Mouse (Mus musculus): ENCODE results near the gene Tfam. TPM values are rescaled to one million over a fixed set of nuclear protein-coding genes. Genes with fewer than 3 reads are reported as not detected.

Tfam gene
- polyA plus RNA-seq, 1 experiment from 2014 or later, result 33.4 TPM

GRCm38 (mm10) chr10:71215996-71216395 is 22.1 kb downstream of the Tfam start:
- Histone ChIP-seq H3K9ac (replicated peaks) (no peak overlapping the region), H3K27ac (ENCODE audit: low read depth) (no peak overlapping the region), H3K27me3 (ENCODE audit: insufficient read depth, low read length) (no peaks in the 10 kb centered on the region), H3K4me3 (ENCODE audit: low read depth, low read length) (no peak overlapping the region), H3K4me1 (ENCODE audit: insufficient read depth) (no peaks in the 10 kb centered on the region), H3K4me2 (ENCODE audit: low read depth, low read length) (no peak overlapping the region), H3K36me3 (replicated peaks; ENCODE audit: insufficient read depth, low read length) (no peaks in the 10 kb centered on the region), H3K9me3 (ENCODE audit: low read length) (no peaks in the 10 kb centered on the region)
- ATAC-seq, result no peak
- TF ChIP-seq CTCF (IDR thresholded peaks at IDR 0.05; ENCODE audit: low read depth) (no peak), EP300 (IDR thresholded peaks at IDR 0.05; ENCODE audit: low read depth) (no peak)
- DNase-seq, result no peak
- 68% methylated on average over 9 of the region's 9 CpGs for WGBS (ENCODE audit: insufficient replicate concordance)

DNA sequence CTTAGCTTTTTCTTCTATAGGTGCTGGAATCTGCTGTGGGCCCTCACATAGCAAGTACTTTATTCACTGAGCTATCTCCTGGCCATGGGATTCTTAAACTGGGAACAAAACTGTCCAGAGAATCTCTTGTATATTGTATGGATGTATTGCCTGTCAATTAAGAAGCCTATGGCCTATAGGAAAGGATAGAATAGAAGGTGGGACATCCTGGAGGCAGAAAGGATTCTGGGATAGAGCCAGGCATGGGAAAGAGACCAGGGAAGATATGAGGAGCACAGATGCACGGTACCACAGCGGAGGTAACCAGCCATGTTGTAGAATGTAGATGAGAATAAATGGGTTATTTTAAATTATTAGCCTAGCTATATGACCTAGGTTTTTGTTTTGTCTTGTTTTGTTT is 36.6 kb downstream of the Tfam start:
- TF ChIP-seq CTCF (IDR thresholded peaks at IDR 0.05; ENCODE audit: low read depth) (no peak), EP300 (IDR thresholded peaks at IDR 0.05; ENCODE audit: low read depth) (no peak)
- WGBS (ENCODE audit: insufficient replicate concordance), result 72% methylated on average over 2 of the region's 2 CpGs
- Histone ChIP-seq H3K4me1 (ENCODE audit: insufficient read depth) (no peaks in the 10 kb centered on the region), H3K36me3 (replicated peaks; ENCODE audit: insufficient read depth, low read length) (no peaks in the 10 kb centered on the region), H3K27ac (ENCODE audit: low read depth) (no peak overlapping the region), H3K4me3 (ENCODE audit: low read depth, low read length) (no peak overlapping the region), H3K9ac (replicated peaks) (no peak overlapping the region), H3K27me3 (ENCODE audit: insufficient read depth, low read length) (no peaks in the 10 kb centered on the region), H3K4me2 (ENCODE audit: low read depth, low read length) (no peak overlapping the region), H3K9me3 (ENCODE audit: low read length) (no peaks in the 10 kb centered on the region)
- DNase-seq, result no peak
- ATAC-seq, result no peak

- H3K9ac ChIP-seq (replicated peaks), result no peak overlapping the region
- no peaks in the 10 kb centered on the region for H3K27me3 ChIP-seq (ENCODE audit: insufficient read depth, low read length)
- H3K27ac ChIP-seq (ENCODE audit: low read depth), result no peak overlapping the region
- H3K4me1 ChIP-seq (ENCODE audit: insufficient read depth), result no peaks in the 10 kb centered on the region
- H3K4me3 ChIP-seq (ENCODE audit: low read depth, low read length), result no peak overlapping the region
- no peaks in the 10 kb centered on the region for H3K9me3 ChIP-seq (ENCODE audit: low read length)
- ATAC-seq (no peak), DNase-seq (no peak)
- no peak overlapping the region for H3K4me2 ChIP-seq (ENCODE audit: low read depth, low read length)
- TF ChIP-seq CTCF (IDR thresholded peaks at IDR 0.05; ENCODE audit: low read depth) (no peak), EP300 (IDR thresholded peaks at IDR 0.05; ENCODE audit: low read depth) (no peak)
- 58% methylated on average over 5 of the region's 5 CpGs for WGBS (ENCODE audit: insufficient replicate concordance)
- no peaks in the 10 kb centered on the region for H3K36me3 ChIP-seq (replicated peaks; ENCODE audit: insufficient read depth, low read length)
These were observed 37.1 kb downstream of the Tfam start for GRCm38 (mm10) chr10:71200964-71201363.

- H3K36me3 ChIP-seq (replicated peaks; ENCODE audit: insufficient read depth, low read length), result no peaks in the 10 kb centered on the region
- no peaks in the 10 kb centered on the region for H3K4me1 ChIP-seq (ENCODE audit: insufficient read depth)
- TF ChIP-seq CTCF (IDR thresholded peaks at IDR 0.05; ENCODE audit: low read depth) (no peak), EP300 (IDR thresholded peaks at IDR 0.05; ENCODE audit: low read depth) (no peak)
- ATAC-seq, result no peak
- H3K4me2 ChIP-seq (ENCODE audit: low read depth, low read length), result no peak overlapping the region
- H3K27ac ChIP-seq (ENCODE audit: low read depth), result no peak overlapping the region
- H3K4me3 ChIP-seq (ENCODE audit: low read depth, low read length), result no peak overlapping the region
- WGBS (ENCODE audit: insufficient replicate concordance), result 76% methylated on average over 8 of the region's 8 CpGs
- H3K27me3 ChIP-seq (ENCODE audit: insufficient read depth, low read length), result no peaks in the 10 kb centered on the region
- no peak for DNase-seq
- H3K9me3 ChIP-seq (ENCODE audit: low read length), result no peaks in the 10 kb centered on the region
- no peak overlapping the region for H3K9ac ChIP-seq (replicated peaks)
These were observed 39.4 kb downstream of the Tfam start for GRCm38 (mm10) chr10:71198676-71199075.

DNA sequence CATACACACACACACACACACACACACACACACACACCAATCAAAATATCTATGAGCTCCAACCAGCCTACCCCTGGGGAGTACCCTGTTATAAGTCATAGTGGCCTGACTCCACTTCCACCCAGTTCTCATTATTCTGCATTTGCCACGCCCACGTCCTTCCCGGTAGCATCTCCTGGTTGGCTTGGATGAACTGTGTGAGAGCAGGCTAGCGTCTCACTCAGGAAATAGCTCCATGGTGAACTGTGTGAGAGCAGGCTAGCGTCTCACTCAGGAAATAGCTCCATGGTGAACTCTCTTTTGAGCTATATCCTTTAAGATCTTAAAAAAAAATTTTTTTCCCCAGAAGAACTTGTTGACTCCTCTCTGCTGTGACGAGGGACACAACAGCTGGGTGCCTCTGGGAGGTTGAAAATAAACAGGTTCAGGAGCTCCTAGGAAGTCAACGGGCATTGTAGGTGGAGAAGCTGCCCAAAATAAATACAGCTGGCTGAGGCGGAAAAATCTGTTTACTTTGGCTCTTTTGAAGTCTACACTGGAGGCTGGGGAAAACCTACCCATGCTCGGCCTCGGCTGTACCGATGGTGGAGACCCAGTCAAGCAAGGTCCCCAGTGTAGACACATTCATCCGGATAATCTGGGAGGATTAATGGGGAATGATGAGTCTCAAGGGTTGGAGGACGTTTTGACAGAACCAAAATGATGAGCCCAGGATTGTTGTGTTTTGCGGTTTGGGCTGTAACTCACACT is 40.9 kb downstream of the Tfam start:
- Histone ChIP-seq H3K4me2 (ENCODE audit: low read depth, low read length) (no peak overlapping the region), H3K9ac (replicated peaks) (no peak overlapping the region), H3K27ac (ENCODE audit: low read depth) (no peak overlapping the region), H3K27me3 (ENCODE audit: insufficient read depth, low read length) (no peaks in the 10 kb centered on the region), H3K4me1 (ENCODE audit: insufficient read depth) (no peaks in the 10 kb centered on the region), H3K9me3 (ENCODE audit: low read length) (no peaks in the 10 kb centered on the region), H3K36me3 (replicated peaks; ENCODE audit: insufficient read depth, low read length) (no peaks in the 10 kb centered on the region), H3K4me3 (ENCODE audit: low read depth, low read length) (no peak overlapping the region)
- 37% methylated on average over 14 of the region's 14 CpGs for WGBS (ENCODE audit: insufficient replicate concordance)
- DNase-seq (no peak), ATAC-seq (no peak)
- TF ChIP-seq CTCF (IDR thresholded peaks at IDR 0.05; ENCODE audit: low read depth), result no peak
- no peak for TF ChIP-seq EP300 (IDR thresholded peaks at IDR 0.05; ENCODE audit: low read depth)

- Histone ChIP-seq H3K4me1 (ENCODE audit: insufficient read depth) (no peaks in the 10 kb centered on the region), H3K9ac (replicated peaks) (no peak overlapping the region), H3K27me3 (ENCODE audit: insufficient read depth, low read length) (no peaks in the 10 kb centered on the region), H3K4me3 (ENCODE audit: low read depth, low read length) (no peak overlapping the region), H3K36me3 (replicated peaks; ENCODE audit: insufficient read depth, low read length) (no peaks in the 10 kb centered on the region), H3K27ac (ENCODE audit: low read depth) (no peak overlapping the region), H3K9me3 (ENCODE audit: low read length) (no peaks in the 10 kb centered on the region), H3K4me2 (ENCODE audit: low read depth, low read length) (no peak overlapping the region)
- TF ChIP-seq CTCF (IDR thresholded peaks at IDR 0.05; ENCODE audit: low read depth) (no peak), EP300 (IDR thresholded peaks at IDR 0.05; ENCODE audit: low read depth) (no peak)
- no peak for ATAC-seq
- 47% methylated on average over 9 of the region's 9 CpGs for WGBS (ENCODE audit: insufficient replicate concordance)
- no peak for DNase-seq
These were observed 42.6 kb downstream of the Tfam start for GRCm38 (mm10) chr10:71195501-71195900.
